Mouse (Mus musculus) kidney, postnatal 4 days (tissue): ENCODE results near the gene Myo18a.

Source experiments
- DNase-seq, 2 experiments: peaks; one replicate each; pipeline ENCODE4 v3.0.0; 2021; ENCODE audit warnings: mixed read lengths in 2 of 2

Myo18a gene

DNA sequence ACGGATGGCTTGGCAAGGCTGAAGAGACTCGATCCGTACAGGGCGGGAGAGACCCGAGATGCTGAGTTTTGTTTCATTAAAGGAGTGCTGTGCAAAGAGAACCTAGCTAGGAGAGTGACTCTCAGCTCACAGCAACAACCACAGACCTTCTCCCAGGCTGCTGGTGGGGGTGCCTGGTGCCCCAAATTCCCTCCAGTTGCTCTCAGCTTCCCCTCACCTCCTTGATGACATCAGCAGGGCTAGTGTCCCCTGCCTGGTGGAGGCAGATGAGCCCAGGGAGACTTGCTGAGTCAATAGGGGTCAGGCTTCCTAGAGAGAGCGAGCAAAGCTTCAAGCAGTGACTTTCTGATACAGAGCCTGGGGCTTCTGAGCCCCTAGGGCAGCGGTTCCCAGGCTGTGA, 109.6 kb downstream of the Myo18a start:
- DNase-seq: no peak

DNA sequence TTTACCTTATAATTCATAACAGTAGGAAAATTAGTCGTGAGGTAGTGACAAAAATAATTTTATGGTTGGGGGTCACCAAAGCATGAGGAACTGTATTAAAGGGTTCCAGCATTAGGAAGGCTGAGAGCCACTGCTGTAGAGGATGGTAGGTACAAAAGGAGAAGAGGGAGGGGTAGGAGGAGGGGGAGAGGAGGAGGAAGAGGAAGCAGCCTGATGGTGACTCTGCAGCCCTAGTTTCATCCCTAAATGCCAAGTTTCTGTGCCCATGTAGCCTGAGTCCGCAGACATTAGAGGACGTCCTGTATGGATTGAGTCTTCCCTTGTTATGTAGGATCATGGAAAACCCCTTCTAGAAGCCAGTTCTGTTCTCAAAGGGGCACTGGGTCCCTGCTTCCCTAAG, 110.1 kb downstream of the Myo18a start:
- DNase-seq: no peak

DNA sequence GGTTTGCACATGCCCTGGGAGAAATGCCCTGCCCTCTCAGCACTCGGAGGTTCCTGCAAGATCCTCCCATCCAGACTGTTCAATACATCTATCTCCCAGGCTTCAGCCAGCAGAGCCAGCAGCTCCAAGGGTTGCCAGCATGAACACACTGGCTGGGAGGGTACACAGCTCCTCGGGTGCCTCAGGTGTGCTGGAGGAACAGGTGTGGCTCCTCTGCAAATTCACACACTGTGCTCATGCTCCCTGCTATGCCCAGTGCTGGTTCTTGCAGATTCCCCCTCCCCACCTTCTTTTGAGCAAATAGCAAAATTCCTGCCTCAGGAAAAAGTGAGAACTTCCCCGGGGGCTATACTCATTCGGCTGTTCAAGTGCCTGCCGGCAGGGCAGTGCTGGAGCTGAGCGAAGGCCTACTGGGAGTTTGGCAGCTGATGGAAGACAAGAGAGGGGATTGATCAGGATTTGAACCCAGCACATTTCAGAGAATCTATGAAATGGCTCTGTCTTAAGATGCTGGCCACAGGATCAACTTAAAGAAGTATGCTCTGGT, 111.7 kb downstream of the Myo18a start:
- DNase-seq: no peak

DNA sequence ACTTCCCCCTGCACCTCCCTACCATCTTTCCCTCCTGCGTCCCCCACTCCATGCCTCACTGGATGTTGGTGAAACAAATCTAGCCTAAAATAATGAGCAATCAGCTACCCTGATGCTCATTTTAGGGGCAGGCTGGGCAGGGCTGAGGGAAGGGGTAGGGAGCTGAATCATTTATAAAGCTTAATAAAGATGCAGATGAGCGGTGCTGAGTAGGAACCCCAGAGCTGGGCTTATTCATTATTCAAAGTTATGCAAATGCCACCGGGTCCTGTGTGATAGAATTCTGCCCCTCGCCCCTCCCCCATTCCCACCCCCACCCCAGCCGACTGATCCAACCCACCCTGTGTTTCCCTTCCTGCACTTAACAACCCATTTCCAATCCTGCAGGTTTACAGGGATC, 112.2 kb downstream of the Myo18a start:
- no peak for DNase-seq

DNA sequence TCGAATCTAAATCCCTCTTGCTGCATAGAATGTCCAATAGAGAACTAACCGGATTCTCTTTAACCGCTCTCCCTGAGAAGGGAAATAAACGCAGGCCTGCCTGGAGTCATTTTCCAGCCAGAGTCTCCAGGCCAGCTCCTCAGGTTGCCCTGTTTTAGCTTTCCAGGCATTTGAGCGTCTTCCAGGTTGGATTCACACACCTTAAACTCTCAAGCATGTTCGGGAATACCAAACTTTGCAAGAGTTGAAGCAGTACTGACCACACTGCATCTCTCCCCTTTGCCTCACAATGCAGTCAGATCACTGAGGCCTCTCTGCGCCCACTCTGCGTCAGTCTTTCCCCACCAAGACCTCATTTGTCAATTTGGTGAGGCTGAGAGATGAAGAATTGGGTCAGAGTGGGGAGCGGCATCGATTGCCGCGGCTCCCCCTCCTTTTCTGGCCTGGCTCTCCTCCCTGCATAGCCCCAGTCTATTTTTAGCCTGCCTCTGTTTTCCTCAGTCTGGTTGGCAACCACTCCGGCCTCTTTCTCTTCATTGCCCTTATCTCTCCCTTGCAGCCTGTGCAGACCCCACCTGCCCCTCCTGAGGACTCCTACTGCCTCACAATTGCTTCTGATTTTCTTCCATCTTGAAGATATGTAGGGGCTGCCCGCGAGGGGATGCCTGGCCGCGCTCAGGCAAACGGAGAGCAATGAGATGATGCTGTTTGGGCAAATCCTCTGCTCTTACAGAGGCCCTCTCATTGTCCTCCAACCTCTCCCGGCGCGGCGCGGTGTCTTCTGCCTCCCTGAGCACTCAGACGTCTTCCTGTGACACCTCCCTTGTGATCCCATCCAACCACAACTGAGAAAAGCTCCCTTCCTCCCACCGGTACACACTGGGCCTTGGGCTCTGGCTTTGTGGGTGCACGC, 113.1 kb downstream of the Myo18a start:
- DNase-seq: no peak

DNA sequence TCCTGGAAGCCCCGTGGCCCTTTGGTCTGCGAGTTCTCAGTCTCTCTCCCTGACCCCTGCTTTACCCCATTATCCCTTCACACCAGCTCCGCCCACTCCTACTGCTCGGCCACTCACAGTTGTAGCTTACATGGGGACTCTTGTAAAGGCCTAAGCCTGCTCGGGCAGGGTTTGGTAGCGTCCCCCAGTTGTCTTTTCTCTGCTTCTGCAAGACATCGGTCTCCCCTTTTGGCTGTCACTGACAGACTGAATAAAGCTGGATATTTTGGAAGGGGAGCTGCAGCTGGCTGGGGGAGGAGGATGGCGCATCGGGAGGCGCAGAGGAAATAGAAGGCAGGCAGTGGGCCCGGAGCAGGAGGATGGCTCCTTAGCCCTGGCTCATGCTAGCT, 113.7 kb downstream of the Myo18a start:
- no peak for DNase-seq

DNA sequence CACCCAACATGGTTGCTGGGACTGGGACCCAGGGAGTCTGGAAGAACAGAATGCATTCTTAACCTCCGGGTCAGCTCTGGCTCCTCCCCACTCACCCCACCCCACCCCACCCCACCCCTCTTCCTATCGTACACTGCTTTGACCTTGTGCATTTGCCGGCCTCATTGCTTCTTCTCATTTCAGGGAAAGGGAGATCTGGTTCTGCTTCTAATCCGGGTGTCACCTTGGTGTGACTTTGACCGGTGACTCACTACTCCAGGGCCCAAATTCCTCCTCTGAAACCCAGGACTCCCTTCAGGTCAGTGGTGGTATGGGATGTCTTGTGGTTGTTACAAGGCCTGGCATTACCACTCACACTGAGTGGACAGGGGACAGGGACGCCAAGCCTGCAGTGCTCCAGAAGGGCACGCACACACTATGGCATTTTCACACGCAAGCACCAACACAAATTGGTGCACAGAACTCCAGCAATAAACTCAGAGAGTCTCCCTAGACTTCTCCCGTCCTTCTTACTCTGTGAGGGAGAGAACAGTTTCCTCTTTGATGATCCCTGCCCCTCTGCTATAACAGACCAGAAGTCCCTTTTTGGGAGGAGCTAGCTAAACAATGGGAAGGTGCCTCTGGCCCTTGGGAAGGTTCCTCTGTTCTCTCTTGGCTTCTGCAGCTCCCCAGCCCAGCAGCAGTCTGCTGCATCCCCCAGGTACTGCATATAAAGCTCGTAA, 121.6 kb downstream of the Myo18a start:
- DNase-seq: no peak

DNA sequence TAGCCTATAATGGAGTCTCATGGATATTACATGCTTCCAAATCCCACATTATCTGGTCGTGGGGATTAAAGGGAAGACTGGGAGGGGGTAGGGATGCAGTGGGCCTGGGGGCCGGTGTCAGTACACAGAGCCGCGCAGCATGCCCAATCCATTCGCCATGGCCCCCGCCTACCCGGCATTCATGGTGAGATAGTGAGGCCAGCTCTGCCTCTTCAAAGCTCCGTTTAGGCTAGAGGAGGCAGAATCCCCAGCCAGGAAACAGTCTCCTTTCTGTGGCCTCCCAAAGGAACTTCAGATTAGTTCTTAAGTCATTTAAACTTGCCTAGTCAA, 122.2 kb downstream of the Myo18a start:
- DNase-seq: no peak

DNA sequence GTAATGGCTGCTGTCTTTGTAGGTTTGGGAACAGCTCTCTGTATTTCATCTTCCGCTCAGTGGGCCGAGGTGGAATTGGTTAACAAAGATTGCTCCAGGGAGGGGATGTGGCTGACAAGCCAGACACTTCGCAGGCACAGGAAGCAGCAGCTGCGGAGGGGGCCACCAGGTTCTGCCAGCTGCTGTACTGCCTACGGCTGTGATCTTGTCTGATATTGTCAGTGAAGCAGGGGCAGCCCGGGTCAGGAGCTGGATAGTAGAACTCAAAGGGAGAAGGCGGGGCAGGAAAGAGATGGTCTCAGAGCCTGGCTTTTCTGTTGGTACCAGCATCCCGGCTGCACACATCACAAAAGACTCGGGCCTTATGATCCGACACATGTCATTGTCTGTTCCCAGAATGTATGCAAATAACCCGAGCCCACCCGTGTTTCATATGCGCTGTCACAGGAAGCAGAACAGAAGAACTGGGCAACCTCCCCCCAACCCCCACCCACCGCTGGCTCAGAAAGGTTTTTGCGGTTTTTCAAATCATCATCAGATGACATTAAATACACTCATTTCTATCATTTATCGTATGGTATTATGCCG, 124.4 kb downstream of the Myo18a start:
- DNase-seq: peak in 1 of 2 experiments; percentile 42

DNA sequence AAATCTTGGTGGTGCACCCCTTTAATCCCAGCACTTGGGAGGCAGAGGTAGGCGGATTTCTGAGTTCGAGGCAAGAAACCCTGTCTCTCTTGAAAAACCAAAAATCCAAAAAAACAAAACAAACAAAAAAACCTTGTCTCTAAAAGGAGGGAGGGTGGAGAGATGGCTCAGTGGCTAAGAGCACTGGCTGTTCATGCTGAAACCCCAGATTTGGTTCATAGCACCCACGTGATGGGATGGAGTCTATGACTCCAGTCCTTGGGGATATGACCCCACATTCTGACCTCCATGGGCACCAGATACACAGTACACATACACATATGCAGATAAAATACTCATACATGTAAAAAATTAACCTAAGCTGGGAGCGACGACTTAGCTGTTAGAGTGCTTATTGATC, 125.8 kb downstream of the Myo18a start:
- no peak for DNase-seq

DNA sequence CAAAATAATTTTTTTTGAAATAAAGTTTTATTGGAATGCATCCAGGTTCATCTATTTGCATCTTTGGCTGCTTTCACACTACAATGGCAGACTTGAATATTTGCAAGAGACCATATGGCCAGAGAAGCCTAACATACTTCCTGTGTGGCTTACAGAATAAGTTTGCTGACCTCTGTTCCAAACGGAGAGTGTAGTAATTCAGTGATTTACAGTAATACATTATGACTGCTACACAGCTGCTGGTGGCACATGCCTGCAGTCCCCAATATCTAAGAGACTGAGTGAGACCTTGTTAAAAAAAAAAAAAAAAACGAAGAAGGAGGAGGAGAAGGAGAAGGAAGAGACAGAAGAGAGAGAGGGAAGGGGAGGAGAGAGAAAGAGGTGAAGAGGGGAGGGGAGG, 126.4 kb downstream of the Myo18a start:
- DNase-seq: no peak

DNA sequence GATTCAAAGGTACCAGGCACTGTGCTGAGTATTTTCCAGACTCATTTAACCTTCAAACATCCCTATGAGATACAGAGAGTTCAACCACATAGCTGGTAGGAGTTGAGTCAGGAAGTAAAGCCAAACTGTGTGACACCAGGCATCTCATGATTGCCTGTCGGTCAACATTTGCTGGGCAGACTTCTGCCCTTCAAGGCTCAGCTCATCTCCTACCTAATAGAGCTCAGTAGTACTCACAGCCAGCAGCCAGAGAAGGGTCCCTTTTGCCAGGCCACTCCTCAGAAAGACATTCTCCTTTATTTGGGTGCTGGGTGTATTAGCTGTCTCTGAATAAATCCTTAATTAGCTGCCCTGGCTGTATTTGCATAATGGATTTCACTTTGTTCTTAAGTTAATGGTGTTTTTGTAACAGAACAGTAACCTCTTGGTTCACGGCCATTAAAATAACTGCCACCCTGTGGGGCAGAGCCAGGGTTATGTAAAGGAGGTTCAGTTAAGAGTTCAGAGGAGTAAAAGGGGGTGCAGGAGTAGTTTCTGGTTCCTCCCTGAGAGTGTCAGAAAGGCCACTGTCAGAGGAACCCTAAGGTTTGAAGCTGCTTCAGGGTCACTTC, 127.7 kb downstream of the Myo18a start:
- DNase-seq: no peak

DNA sequence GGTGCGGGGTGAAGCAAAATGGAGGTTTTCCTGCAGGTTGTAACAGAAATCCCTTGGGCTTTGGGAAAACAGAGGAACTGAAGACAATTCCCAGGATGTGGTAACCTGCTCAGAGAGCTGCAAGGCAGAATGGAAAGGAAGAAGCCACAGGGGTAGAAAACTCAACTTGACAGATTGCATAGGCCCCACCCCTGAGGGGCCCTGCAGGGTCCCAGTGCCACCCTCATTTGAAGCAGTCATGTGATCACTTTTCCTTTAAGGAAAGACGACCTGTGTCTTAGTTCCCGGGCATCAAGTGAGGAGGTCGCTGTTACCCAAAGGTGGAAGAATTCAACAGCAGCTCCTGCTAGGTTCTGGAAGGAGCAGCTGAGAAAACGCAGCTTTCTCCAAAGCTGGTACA, 129.8 kb downstream of the Myo18a start:
- DNase-seq: peak in 1 of 2 experiments; percentile 27

DNA sequence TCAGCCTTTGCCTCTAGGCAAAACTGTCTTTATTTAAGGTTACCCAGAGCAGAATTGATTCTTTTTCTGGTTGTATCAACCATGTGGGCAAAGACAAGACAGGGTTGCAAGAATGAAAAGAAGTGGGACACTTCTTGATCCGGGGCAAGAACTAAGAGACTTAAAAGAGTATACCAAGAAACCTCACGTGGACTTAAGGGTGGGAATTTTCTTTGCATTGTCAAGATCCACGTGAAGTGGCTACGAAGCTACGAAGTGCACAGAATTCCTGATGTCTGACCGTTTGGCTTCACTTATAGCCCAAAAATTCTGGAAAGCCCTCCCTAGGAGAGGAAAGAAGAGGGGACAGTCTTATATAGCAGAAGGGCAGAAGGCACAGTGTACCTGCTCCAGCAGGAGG, 130.2 kb downstream of the Myo18a start:
- no peak for DNase-seq

DNA sequence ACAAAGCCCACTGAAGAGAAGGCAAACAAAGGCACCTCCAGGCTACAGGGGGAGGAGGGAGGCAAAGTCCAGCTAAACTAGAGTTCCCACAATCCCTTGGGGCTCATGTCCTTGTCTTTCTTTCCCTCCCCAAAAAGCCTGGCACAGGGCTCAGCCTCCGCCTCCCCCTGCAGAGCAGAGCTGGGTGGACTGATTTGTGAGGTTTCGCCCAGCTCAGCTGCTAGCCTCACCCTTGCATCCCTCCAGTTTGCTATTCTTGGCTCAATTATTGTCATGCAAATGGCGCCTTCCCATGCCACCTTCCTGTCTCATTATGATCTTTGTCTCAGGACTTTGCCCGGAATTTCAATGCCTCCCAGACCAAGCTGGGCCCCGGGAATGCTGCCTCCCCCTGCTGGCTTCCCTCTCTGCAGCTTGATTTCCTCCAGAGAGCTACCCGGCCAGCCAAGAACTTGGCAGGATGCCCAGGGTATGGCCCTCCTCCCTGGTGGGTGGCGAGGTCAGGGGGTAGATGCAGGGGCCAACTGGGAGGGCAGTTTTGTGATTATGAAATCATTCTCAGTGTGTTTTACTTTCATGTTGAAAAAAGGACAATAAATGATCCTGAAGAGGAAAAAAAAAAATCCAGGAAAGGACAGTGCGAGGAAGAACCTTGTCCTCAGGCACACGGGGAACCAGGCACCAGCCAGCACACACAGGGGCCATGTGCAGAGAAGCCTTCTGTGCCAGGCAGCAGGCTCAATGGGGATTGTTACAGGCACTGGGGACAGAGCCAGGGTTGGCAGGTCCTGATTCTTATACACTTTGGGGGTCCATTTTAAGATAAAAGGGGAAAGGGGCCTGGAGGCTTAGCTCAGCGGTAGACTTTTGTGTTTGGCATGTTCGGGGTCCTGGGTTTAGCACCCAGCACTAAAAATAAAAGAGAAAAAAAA, 131.0 kb downstream of the Myo18a start, which contains the start of gene Pipox:
Pipox (minus strand) TSS at position 310 of the 932 bp plus-strand sequence.
- peak; percentile 90 to 95 for DNase-seq

DNA sequence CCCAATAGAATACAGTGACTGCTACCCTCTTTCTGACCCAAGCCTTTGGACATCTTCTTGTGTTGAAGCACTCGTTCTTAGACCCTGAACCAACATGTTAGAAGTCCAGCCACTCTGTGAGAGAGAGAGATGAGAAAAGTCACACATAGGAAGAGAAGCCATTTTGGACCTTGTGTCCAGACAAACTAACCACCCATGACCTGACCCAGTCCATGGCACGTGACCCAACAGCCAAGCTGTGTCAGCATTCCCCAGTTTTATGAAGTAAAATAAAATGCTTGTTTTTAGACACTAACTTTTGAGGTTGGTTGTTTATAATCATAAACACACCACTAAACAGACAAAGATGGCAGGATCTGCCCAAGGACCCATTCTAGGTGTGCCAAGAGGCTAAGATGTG, 131.9 kb downstream of the Myo18a start:
- no peak for DNase-seq

DNA sequence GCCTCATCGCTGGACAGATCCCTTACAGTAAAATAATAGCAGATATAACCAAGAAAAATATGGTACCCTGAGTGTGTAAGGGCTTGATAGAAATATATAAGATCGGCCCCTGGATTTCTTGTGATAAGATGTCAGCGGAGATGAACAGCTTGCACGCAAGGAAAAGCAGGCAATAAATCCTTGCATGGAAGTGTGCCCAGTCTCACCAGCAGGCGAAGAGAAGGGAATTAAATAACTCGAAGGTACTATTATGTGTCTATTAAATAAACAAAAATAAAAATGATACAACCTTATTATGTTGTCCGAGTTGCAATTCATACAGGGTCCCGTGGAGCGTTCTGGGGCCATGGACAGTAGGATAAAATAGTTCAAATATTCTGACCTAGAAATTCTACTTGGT, 133.0 kb downstream of the Myo18a start:
- DNase-seq: no peak

DNA sequence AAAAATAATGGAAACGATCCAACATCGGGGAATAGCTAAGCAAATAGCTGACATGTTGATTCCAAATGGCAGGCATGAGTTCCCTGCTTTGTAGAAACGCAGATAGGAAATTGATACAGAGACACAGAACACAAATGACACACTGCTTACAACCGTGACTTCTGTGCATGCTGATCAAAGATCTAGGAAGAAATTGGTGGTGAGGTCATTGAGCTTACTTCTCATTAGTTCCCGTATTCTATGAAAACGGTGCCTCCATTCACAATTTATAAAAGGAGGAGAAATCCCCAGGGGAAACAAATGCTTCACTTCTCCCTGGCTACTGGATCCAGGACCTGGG, 133.4 kb downstream of the Myo18a start:
- DNase-seq: no peak

DNA sequence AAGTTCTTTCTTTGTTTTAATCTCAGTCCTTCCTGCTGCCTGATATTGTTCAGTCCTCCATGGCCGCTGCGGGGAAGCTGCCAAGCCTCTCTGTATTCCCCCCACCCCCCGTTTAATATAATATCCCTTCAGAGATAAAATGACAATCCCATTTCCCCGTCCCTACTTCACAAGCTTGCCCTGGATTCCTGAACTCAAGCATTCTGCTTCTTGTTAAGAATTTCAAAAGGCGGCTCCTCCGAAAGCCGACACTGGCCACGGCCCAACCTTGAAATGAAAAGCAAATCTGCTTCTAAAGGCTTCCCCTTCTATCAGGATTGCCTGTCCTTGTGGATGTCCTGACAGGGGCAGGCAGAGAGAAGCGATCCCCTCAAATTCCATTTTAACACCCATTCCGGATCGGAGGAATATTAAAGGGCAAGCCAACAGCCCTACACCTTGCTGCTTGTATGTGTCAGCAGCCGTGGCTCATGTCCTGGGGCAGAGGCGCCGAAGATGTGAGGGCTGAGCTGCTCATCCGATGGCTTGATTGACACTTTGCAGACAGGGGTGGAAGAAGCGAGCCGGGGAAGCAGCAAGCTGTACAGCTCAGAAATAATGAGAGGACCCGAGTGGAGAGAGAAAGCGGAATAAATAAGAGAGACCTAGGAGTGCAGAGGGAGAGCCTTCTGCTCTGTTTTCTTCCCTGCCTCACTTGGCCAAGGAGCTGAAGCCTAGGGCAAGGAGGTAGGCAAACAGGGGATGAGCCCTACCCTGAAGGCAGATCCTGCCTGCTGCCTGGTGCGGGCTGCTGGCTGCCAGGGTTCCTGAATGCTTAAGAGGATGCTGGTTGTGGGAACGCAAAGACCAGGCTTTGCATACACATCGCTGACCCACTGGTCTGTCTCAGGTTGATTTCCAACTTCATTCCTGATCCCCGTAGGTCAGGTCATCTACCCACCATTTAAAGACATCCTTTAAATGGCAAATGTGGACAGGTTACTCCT, 134.1 kb downstream of the Myo18a start:
- no peak for DNase-seq

DNA sequence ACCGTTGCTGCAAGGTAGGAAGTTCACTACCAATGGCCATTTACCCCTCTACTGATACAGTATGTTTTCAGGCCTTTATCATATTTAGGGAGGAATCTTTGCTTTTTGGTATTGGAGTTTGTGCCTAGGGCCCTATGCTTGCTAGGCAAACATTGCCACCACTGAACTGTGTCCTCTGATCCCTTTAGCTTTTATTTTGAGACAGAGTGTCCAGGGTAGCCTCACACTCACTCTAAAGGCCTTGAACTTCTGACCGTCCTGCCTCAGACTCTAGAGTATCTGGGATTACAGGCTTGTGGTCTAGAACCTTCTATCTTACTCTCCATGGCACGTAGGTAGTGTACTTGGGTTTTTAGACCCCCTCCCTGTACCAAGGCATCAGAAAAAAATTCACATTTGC, 137.1 kb downstream of the Myo18a start:
- no peak for DNase-seq

DNA sequence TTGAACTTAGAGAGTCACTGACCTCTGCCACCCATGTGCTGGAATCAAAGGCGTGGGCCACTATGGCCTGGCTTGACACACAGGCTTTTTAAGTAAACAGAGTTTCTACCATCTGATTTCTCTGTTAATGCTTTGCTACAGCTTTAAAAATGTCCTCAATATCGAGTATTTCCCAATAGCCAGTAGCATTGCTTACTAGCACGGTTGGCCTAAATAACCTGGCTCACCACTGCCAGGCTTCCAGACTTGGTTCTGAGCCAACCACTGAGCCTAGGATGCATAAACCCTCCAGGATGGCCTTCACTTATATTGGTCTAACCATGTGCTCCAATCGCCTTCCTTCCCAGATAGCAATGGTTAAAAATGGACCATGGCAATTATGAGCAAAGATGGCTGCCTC, 137.7 kb downstream of the Myo18a start:
- DNase-seq: no peak
